Mouse (Mus musculus): Measurements from ENCODE around the gene Rdh13. TPM values are rescaled to one million over a fixed set of nuclear protein-coding genes. Genes with fewer than 3 reads are reported as not detected.
"Not testable (repeated sequence)": the region's sequence is repeated elsewhere in the genome, so short reads cannot be mapped to it uniquely, and the experiment has no call there.

Rdh13 gene
- total and polyA plus RNA-seq, 3 experiments, result 16.4 to 20.9 (median 17.6) TPM

DNA sequence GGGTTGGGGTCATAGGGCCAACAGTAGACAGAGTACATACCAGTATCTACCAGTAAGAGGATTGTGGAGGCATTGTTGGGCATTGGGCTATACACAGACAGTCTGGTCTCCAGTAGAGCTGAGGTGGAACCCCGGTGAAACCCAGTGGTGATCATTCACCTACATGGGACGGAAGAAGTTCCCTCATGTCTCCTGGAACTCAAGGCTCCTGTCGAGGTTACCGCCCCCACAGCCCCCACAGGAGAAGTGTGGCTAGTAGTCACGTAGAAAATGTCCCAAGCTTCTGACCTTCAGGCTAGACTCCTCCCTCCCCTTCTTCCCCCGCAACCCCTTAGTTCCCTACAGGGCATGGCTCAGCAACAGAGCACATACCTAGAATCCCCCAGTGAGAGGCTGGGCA lies 25.8 kb downstream of the Rdh13 start:
- Histone ChIP-seq H3K4me3 (replicated peaks in 1 of 3; ENCODE audit: low read depth in 2 of 3, low read length in 2 of 3, poor library complexity in 1 of 3) (peak overlapping the region in 1 of 3 experiments; percentile 20), H3K9me3 (replicated peaks; ENCODE audit: low read length) (peaks cover 4% of the 10 kb centered on the region), H3K79me2 (replicated peaks; ENCODE audit: control insufficient read depth, extremely low read depth, insufficient read depth, poor library complexity, severe bottlenecking) (no peaks in the 10 kb centered on the region), H3K9ac (ENCODE audit: insufficient read depth, low read depth) (no peak overlapping the region), H3K36me3 (replicated peaks in 1 of 2; ENCODE audit: control insufficient read depth in 1 of 2, insufficient read depth in 1 of 2, low read length in 1 of 2) (peaks cover 0 to 14% of the 10 kb centered on the region in 2 experiments), H3K27ac (ENCODE audit: insufficient read depth, low read depth) (no peak overlapping the region), H3K4me1 (ENCODE audit: control insufficient read depth in 1 of 2, insufficient read depth in 2 of 2) (peaks cover 3 to 47% of the 10 kb centered on the region in 2 experiments; a peak in 3 of 4 replicates), H3K27me3 (replicated peaks) (no peaks in the 10 kb centered on the region), H3K4me2 (ENCODE audit: insufficient read depth, low read depth, poor library complexity, severe bottlenecking) (no peak overlapping the region)
- TF ChIP-seq HCFC1 (IDR thresholded peaks at IDR 0.05; ENCODE audit: low read depth, low read length) (no peak), TCF12 (IDR thresholded peaks at IDR 0.05; ENCODE audit: low read depth, low read length) (0 out of 2 replicates have a peak, but pooled peaks have one; percentile 19)
- peak; percentile 51 for DNase-seq (ENCODE audit: extremely low read depth)
- in situ Hi-C loops (cut with MboI; ENCODE audit: low pct_ligation_motif_present, low pct_unique_long_range_greater_than_20kb, low sequenced_read_pairs), result loop anchor here (10.0 kb wide), 2 partner anchors 295 to 385 kb away; no protein-coding TSS in a partner anchor
- dilution Hi-C loops (cut with MboI; ENCODE audit: extremely low pct_ligation_motif_present, extremely low pct_unique_long_range_greater_than_20kb, low sequenced_read_pairs), result no loop called here

DNA sequence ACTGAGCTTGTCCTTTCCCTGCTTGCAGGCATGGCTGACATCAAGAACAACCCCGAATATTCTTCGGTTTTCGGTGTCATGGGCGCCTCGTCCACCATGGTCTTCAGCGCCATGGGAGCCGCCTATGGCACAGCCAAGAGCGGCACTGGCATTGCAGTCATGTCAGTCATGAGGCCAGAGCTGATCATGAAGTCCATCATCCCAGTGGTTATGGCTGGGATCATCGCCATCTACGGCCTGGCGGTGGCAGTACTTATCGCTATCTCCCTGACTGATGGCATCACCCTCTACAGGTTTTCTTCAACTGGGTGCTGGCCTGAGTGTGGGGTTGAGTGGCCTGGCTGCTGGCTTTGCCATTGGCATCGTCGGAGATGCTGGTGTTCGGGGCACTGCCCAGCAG lies 33.0 kb downstream of the Rdh13 start:
- dilution Hi-C loops (cut with MboI; ENCODE audit: extremely low pct_ligation_motif_present, extremely low pct_unique_long_range_greater_than_20kb, low sequenced_read_pairs); H3K79me2 ChIP-seq (replicated peaks; ENCODE audit: control insufficient read depth, extremely low read depth, insufficient read depth, poor library complexity, severe bottlenecking); H3K4me1 ChIP-seq (ENCODE audit: control insufficient read depth in 1 of 2, insufficient read depth in 2 of 2); H3K4me3 ChIP-seq (replicated peaks in 1 of 3; ENCODE audit: low read depth in 2 of 3, low read length in 2 of 3, poor library complexity in 1 of 3); in situ Hi-C loops (cut with MboI; ENCODE audit: low pct_ligation_motif_present, low pct_unique_long_range_greater_than_20kb, low sequenced_read_pairs); DNase-seq (ENCODE audit: extremely low read depth); H3K27ac ChIP-seq (ENCODE audit: insufficient read depth, low read depth); H3K4me2 ChIP-seq (ENCODE audit: insufficient read depth, low read depth, poor library complexity, severe bottlenecking); H3K36me3 ChIP-seq (replicated peaks in 1 of 2; ENCODE audit: control insufficient read depth in 1 of 2, insufficient read depth in 1 of 2, low read length in 1 of 2); H3K9ac ChIP-seq (ENCODE audit: insufficient read depth, low read depth); H3K9me3 ChIP-seq (replicated peaks; ENCODE audit: low read length); H3K27me3 ChIP-seq (replicated peaks): not testable (repeated sequence)

DNA sequence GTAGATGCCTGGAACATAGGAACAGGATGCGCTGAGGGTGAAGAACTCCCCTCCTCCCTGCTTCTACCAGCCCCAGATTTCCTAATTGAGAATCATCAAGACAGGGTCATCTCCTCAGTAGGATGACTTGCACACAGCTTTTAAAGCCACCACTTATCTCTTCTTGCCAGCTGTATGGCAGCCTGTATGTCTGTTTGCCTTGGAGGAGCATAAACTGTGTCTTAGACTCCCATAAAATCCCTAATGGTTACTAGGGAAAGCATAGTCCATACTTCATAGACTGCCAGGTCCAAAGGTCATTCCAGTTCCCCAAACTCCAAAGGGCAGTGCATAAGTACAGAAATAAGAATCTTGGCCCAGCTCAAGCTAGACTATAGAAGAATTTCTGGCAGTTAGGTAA lies 47.7 kb downstream of the Rdh13 start, which contains the start of gene Gp6:
Gene Gp6, minus strand, starts transcription at position 15 of the 400 bp plus-strand sequence.
- Histone ChIP-seq H3K9ac (ENCODE audit: insufficient read depth, low read depth) (no peak within 1 kb of the TSS), H3K4me3 (replicated peaks in 1 of 3; ENCODE audit: low read depth in 2 of 3, low read length in 2 of 3, poor library complexity in 1 of 3) (no peak within 1 kb of the TSS), H3K36me3 (replicated peaks in 1 of 2; ENCODE audit: control insufficient read depth in 1 of 2, insufficient read depth in 1 of 2, low read length in 1 of 2) (no peaks in the 10 kb centered on the region), H3K27me3 (replicated peaks) (no peaks in the 10 kb centered on the region), H3K4me2 (ENCODE audit: insufficient read depth, low read depth, poor library complexity, severe bottlenecking) (no peak within 1 kb of the TSS), H3K79me2 (replicated peaks; ENCODE audit: control insufficient read depth, extremely low read depth, insufficient read depth, poor library complexity, severe bottlenecking) (no peaks in the 10 kb centered on the region), H3K9me3 (replicated peaks; ENCODE audit: low read length) (no peaks in the 10 kb centered on the region), H3K4me1 (ENCODE audit: control insufficient read depth in 1 of 2, insufficient read depth in 2 of 2) (no peaks in the 10 kb centered on the region), H3K27ac (ENCODE audit: insufficient read depth, low read depth) (no peak within 1 kb of the TSS)
- no peak for DNase-seq (ENCODE audit: extremely low read depth)
- no peak for TF ChIP-seq MAZ (IDR thresholded peaks at IDR 0.05; ENCODE audit: low read depth, low read length)
- no peak for TF ChIP-seq GABPA (IDR thresholded peaks at IDR 0.05; ENCODE audit: insufficient replicate concordance, low read depth, low read length)
- TF ChIP-seq NELFE (IDR thresholded peaks at IDR 0.05; ENCODE audit: low read depth, low read length), result no peak
- no peak for TF ChIP-seq PAX5 (IDR thresholded peaks at IDR 0.05; ENCODE audit: low read length)
- TF ChIP-seq CHD2 (IDR thresholded peaks at IDR 0.05; ENCODE audit: low read length), result no peak
- no peak for TF ChIP-seq USF2 (conservative IDR thresholded peaks at IDR 0.05; ENCODE audit: low read depth, low read length)
- no peak for TF ChIP-seq TBP (conservative IDR thresholded peaks at IDR 0.05; ENCODE audit: low read depth, low read length)
- no peak for TF ChIP-seq ZC3H11A (IDR thresholded peaks at IDR 0.05; ENCODE audit: low read depth, low read length)
- TF ChIP-seq NRF1 (IDR thresholded peaks at IDR 0.05; ENCODE audit: low read depth, low read length), result no peak
- in situ Hi-C loops (cut with MboI; ENCODE audit: low pct_ligation_motif_present, low pct_unique_long_range_greater_than_20kb, low sequenced_read_pairs), result no loop called here
- dilution Hi-C loops (cut with MboI; ENCODE audit: extremely low pct_ligation_motif_present, extremely low pct_unique_long_range_greater_than_20kb, low sequenced_read_pairs), result no loop called here

Other genes with a start within 250 kb of the Rdh13 start
- gene Lilra5, start 207.9 kb downstream of the Rdh13 start, total RNA-seq (2012; rRNA removed), result not detected in 2 replicates
- gene Lilra5, start 207.9 kb downstream of the Rdh13 start, total RNA-seq (2014; rRNA removed), result not detected in 2 replicates
- not detected in 2 replicates for gene Lilra5, start 207.9 kb downstream of the Rdh13 start, polyA plus RNA-seq (2012; ENCODE audit: insufficient read length, low read depth)
- gene Ncr1, start 107.9 kb downstream of the Rdh13 start, total RNA-seq (2012; rRNA removed), result not detected in 2 replicates
- not detected in 2 replicates for gene Ncr1, start 107.9 kb downstream of the Rdh13 start, total RNA-seq (2014; rRNA removed)
- not detected in 2 replicates for gene Ncr1, start 107.9 kb downstream of the Rdh13 start, polyA plus RNA-seq (2012; ENCODE audit: insufficient read length, low read depth)
- 0.17 and 0.55 TPM in 2 replicates for gene Gp6, start 47.9 kb downstream of the Rdh13 start, total RNA-seq (2012; rRNA removed)
- 1.6 and 2.0 TPM in 2 replicates for gene Gp6, start 47.9 kb downstream of the Rdh13 start, total RNA-seq (2014; rRNA removed)
- gene Gp6, start 47.9 kb downstream of the Rdh13 start, polyA plus RNA-seq (2012; ENCODE audit: insufficient read length, low read depth), result 0.60 and 0.64 TPM in 2 replicates
- gene Eps8l1, start 15.0 kb upstream of the Rdh13 start, total RNA-seq (2012; rRNA removed), result 5.8 and 6.0 TPM in 2 replicates
- gene Eps8l1, start 15.0 kb upstream of the Rdh13 start, total RNA-seq (2014; rRNA removed), result 4.2 and 5.4 TPM in 2 replicates
- gene Eps8l1, start 15.0 kb upstream of the Rdh13 start, polyA plus RNA-seq (2012; ENCODE audit: insufficient read length, low read depth), result 8.4 and 11.3 TPM in 2 replicates
- 55.8 and 60.5 TPM in 2 replicates for gene Ppp1r12c, start 56.0 kb upstream of the Rdh13 start, total RNA-seq (2012; rRNA removed)
- gene Ppp1r12c, start 56.0 kb upstream of the Rdh13 start, total RNA-seq (2014; rRNA removed), result 71.0 and 78.1 TPM in 2 replicates
- 103 and 112 TPM in 2 replicates for gene Ppp1r12c, start 56.0 kb upstream of the Rdh13 start, polyA plus RNA-seq (2012; ENCODE audit: insufficient read length, low read depth)
- 0.25 and 0.30 TPM in 2 replicates for gene Tnnt1, start 70.7 kb upstream of the Rdh13 start, total RNA-seq (2012; rRNA removed)
- gene Tnnt1, start 70.7 kb upstream of the Rdh13 start, total RNA-seq (2014; rRNA removed), result 0.53 TPM in 1 of 2 replicates, not detected in the other
- 0.36 and 0.76 TPM in 2 replicates for gene Tnnt1, start 70.7 kb upstream of the Rdh13 start, polyA plus RNA-seq (2012; ENCODE audit: insufficient read length, low read depth)
- gene Tnni3, start 78.6 kb upstream of the Rdh13 start, total RNA-seq (2012; rRNA removed), result 0.51 and 0.59 TPM in 2 replicates
- gene Tnni3, start 78.6 kb upstream of the Rdh13 start, total RNA-seq (2014; rRNA removed), result 0.64 TPM in 1 of 2 replicates, not detected in the other
- 1.6 and 2.0 TPM in 2 replicates for gene Tnni3, start 78.6 kb upstream of the Rdh13 start, polyA plus RNA-seq (2012; ENCODE audit: insufficient read length, low read depth)
- gene Dnaaf3, start 86.8 kb upstream of the Rdh13 start, total RNA-seq (2012; rRNA removed), result 0.46 and 0.59 TPM in 2 replicates
- 0.16 TPM in 1 of 2 replicates, not detected in the other for gene Dnaaf3, start 86.8 kb upstream of the Rdh13 start, total RNA-seq (2014; rRNA removed)
- 0.83 and 1.1 TPM in 2 replicates for gene Dnaaf3, start 86.8 kb upstream of the Rdh13 start, polyA plus RNA-seq (2012; ENCODE audit: insufficient read length, low read depth)
- 0.34 and 0.68 TPM in 2 replicates for gene Syt5, start 101.9 kb upstream of the Rdh13 start, total RNA-seq (2012; rRNA removed)
- gene Syt5, start 101.9 kb upstream of the Rdh13 start, total RNA-seq (2014; rRNA removed), result 0.20 and 0.30 TPM in 2 replicates
- 0.30 and 0.46 TPM in 2 replicates for gene Syt5, start 101.9 kb upstream of the Rdh13 start, polyA plus RNA-seq (2012; ENCODE audit: insufficient read length, low read depth)
- gene Ptprh, start 158.4 kb upstream of the Rdh13 start, total RNA-seq (2012; rRNA removed), result not detected in 2 replicates
- not detected in 2 replicates for gene Ptprh, start 158.4 kb upstream of the Rdh13 start, total RNA-seq (2014; rRNA removed)
- gene Ptprh, start 158.4 kb upstream of the Rdh13 start, polyA plus RNA-seq (2012; ENCODE audit: insufficient read length, low read depth), result not detected in 2 replicates
- 5.9 and 7.2 TPM in 2 replicates for gene Tmem86b, start 185.8 kb upstream of the Rdh13 start, total RNA-seq (2012; rRNA removed)
- 4.3 TPM in 2 replicates for gene Tmem86b, start 185.8 kb upstream of the Rdh13 start, total RNA-seq (2014; rRNA removed)
- 9.1 and 10.6 TPM in 2 replicates for gene Tmem86b, start 185.8 kb upstream of the Rdh13 start, polyA plus RNA-seq (2012; ENCODE audit: insufficient read length, low read depth)
- gene Ppp6r1, start 213.4 kb upstream of the Rdh13 start, total RNA-seq (2012; rRNA removed), result 85.6 and 91.2 TPM in 2 replicates
- 53.0 and 59.2 TPM in 2 replicates for gene Ppp6r1, start 213.4 kb upstream of the Rdh13 start, total RNA-seq (2014; rRNA removed)
- 108 and 118 TPM in 2 replicates for gene Ppp6r1, start 213.4 kb upstream of the Rdh13 start, polyA plus RNA-seq (2012; ENCODE audit: insufficient read length, low read depth)
- gene Hspbp1, start 239.4 kb upstream of the Rdh13 start, total RNA-seq (2012; rRNA removed), result 131 and 136 TPM in 2 replicates
- gene Hspbp1, start 239.4 kb upstream of the Rdh13 start, total RNA-seq (2014; rRNA removed), result 92.3 and 98.8 TPM in 2 replicates
- gene Hspbp1, start 239.4 kb upstream of the Rdh13 start, polyA plus RNA-seq (2012; ENCODE audit: insufficient read length, low read depth), result 82.7 and 90.6 TPM in 2 replicates
- 0.21 and 0.25 TPM in 2 replicates for gene Brsk1, start 245.0 kb upstream of the Rdh13 start, total RNA-seq (2012; rRNA removed)
- gene Brsk1, start 245.0 kb upstream of the Rdh13 start, total RNA-seq (2014; rRNA removed), result not detected in 2 replicates
- not detected in 2 replicates for gene Brsk1, start 245.0 kb upstream of the Rdh13 start, polyA plus RNA-seq (2012; ENCODE audit: insufficient read length, low read depth)